Mouse (Mus musculus) brown adipose tissue, adult 24 weeks (tissue): ENCODE data around the gene Gckr. TPM values are rescaled to one million over a fixed set of nuclear protein-coding genes. Genes with fewer than 3 reads are reported as not detected.
"Not testable (repeated sequence)": the region's sequence is repeated elsewhere in the genome, so short reads cannot be mapped to it uniquely, and the experiment has no call there.

Experiments
- H3K27ac ChIP-seq: fragments of 200-500 bp; replicated peaks from 2 replicates; pipeline ENCODE4 v1.5.1; 2012; ENCODE audit warnings: low read depth, mild to moderate bottlenecking, low read length
- H3K4me1 ChIP-seq: fragments of 200-500 bp; 2 replicates; pipeline ENCODE4 v1.6.1; 2012; ENCODE audit warnings: low read length, mixed read lengths; ENCODE audit not compliant: control insufficient read depth, insufficient read depth, insufficient read length
- H3K4me3 ChIP-seq: fragments of 200-500 bp; 2 replicates; pipeline ENCODE4 v1.5.1; 2012; ENCODE audit warnings: low read depth, mild to moderate bottlenecking, low read length, moderate library complexity; ENCODE audit not compliant: insufficient read depth
- polyA plus RNA-seq: library from polyadenylated mRNA; stranded (reverse); fragments of >200 nt; gene quantifications from 2 replicates; pipeline ENCODE4 v1.2.4, GENCODE M21; 2012; ENCODE audit not compliant: missing spikeins, insufficient read depth, insufficient read length

Gckr gene
- polyA plus RNA-seq, 1 experiment, result 0.99 TPM

GRCm38 (mm10) chr5:31324085-31324484 is 26.8 kb downstream of the Gckr start:
- Histone ChIP-seq H3K4me3 (no peak overlapping the region), H3K4me1 (no peaks in the 10 kb centered on the region), H3K27ac (no peak overlapping the region)

DNA sequence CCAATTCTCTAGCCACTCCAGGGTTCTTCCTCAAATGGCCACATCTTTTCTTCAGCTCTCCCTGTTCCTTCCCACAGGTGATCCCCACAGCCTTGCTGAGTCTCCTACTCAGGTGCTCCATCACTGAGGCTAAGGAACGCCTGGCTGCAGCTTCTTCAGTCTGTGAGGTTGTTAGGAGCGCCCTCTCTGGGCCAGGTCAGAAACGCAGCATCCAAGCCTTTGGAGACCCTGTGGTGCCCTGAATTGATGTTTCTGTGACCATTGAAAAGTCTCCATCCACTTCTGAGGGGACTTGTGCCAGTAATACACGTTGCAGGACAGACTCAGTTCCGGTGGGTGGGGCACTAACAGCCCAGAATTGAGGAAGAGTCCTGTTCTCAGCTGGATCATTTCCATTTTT is 29.6 kb downstream of the Gckr start:
- Histone ChIP-seq H3K4me1 (no peaks in the 10 kb centered on the region), H3K27ac (no peak overlapping the region), H3K4me3 (no peak overlapping the region)

DNA sequence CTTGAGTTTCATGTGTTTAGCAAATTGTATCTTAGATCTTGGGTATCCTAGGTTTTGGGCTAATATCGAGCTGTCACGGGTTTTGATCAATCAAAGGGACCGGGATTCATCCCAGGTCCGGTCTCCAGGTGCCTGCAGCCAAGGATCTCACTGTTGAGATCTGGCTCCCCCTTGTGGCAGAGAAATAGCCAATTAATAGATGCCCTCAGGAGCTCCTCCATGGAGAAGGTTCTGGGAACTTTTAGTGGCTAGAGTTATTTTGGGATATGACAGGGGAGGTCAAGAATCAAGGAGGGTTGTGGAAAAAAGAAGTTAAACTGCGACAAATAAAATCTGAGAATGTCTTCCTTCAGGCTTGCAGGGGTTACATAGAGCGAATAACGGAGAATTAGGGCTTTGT is 31.0 kb downstream of the Gckr start:
- no peak overlapping the region for H3K27ac ChIP-seq
- no peak overlapping the region for H3K4me3 ChIP-seq
- H3K4me1 ChIP-seq, result no peaks in the 10 kb centered on the region

- not testable (repeated sequence) for H3K4me3 ChIP-seq, H3K4me1 ChIP-seq, H3K27ac ChIP-seq
Measured at GRCm38 (mm10) chr5:31357586-31357985, 60.3 kb downstream of the Gckr start.

DNA sequence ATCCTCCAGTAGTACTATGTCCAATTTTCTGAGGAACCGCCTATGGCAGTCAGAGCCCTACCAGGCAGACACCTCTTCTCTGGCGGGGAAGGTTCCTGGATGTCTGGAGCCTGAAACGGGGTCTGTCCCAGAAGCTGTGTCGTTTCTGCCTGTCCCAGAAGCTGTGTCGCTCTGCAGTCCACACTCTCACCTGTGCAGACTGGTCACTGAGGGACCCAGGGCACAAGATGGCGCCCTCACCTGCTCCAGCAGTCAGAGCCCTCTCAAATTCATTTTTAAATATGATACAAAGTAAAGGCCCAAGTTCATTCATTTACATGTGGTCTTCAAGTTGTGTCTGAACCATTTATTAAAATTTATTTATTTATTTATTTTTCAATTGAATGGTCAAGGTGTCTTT is 63.7 kb downstream of the Gckr start:
- H3K27ac ChIP-seq, result no peak overlapping the region
- no peaks in the 10 kb centered on the region for H3K4me1 ChIP-seq

More for the DNA sequence above, 63.7 kb downstream of the Gckr start:
- no peak overlapping the region for H3K4me3 ChIP-seq

Other genes starting within 250 kb of the Gckr start
- 156 and 168 TPM in 2 replicates for gene Atraid, start 249.1 kb upstream of the Gckr start, polyA plus RNA-seq
- 8.2 and 10.3 TPM in 2 replicates for gene Slc5a6, start 248.5 kb upstream of the Gckr start, polyA plus RNA-seq
- 6.8 and 19.9 TPM in 2 replicates for gene Cad, start 242.7 kb upstream of the Gckr start, polyA plus RNA-seq
- gene Dnajc5g, start 191.2 kb upstream of the Gckr start, polyA plus RNA-seq, result not detected in 2 replicates
- not detected in 2 replicates for gene Slc30a3, start 189.2 kb upstream of the Gckr start, polyA plus RNA-seq
- gene Trim54, start 180.7 kb upstream of the Gckr start, polyA plus RNA-seq, result 3.2 and 4.2 TPM in 2 replicates
- not detected in 2 replicates for gene Ucn, start 158.6 kb upstream of the Gckr start, polyA plus RNA-seq
- 71.5 and 104 TPM in 2 replicates for gene Mpv17, start 143.2 kb upstream of the Gckr start, polyA plus RNA-seq
- gene Gm29609, start 117.5 kb upstream of the Gckr start, polyA plus RNA-seq, result not detected in 2 replicates
- gene Gtf3c2, start 117.3 kb upstream of the Gckr start, polyA plus RNA-seq, result 18.3 and 18.4 TPM in 2 replicates
- gene Snx17, start 104.2 kb upstream of the Gckr start, polyA plus RNA-seq, result 56.4 and 64.8 TPM in 2 replicates
- 33.3 and 43.4 TPM in 2 replicates for gene Eif2b4, start 104.0 kb upstream of the Gckr start, polyA plus RNA-seq
- gene Zfp513, start 95.1 kb upstream of the Gckr start, polyA plus RNA-seq, result 10.0 and 12.1 TPM in 2 replicates
- gene Ppm1g, start 76.8 kb upstream of the Gckr start, polyA plus RNA-seq, result 39.8 and 46.0 TPM in 2 replicates
- 31.0 and 33.7 TPM in 2 replicates for gene Nrbp1, start 56.6 kb upstream of the Gckr start, polyA plus RNA-seq
- gene Gm9970, start 56.2 kb upstream of the Gckr start, polyA plus RNA-seq, result not detected in 2 replicates
- gene Krtcap3, start 45.8 kb upstream of the Gckr start, polyA plus RNA-seq, result 2.0 TPM in 1 of 2 replicates, not detected in the other
- 28.9 and 34.5 TPM in 2 replicates for gene Ift172, start 6.3 kb upstream of the Gckr start, polyA plus RNA-seq
- 3.6 and 3.7 TPM in 2 replicates for gene Fndc4, start 1.4 kb upstream of the Gckr start, polyA plus RNA-seq
- gene Zfp512, start 155.0 kb downstream of the Gckr start, polyA plus RNA-seq, result 5.0 and 6.7 TPM in 2 replicates
- gene 4930548H24Rik, start 188.3 kb downstream of the Gckr start, polyA plus RNA-seq, result not detected in 2 replicates
- 13.1 and 18.8 TPM in 2 replicates for gene Gpn1, start 197.3 kb downstream of the Gckr start, polyA plus RNA-seq
- gene Slc4a1ap, start 229.6 kb downstream of the Gckr start, polyA plus RNA-seq, result 15.2 and 18.4 TPM in 2 replicates
- 11.2 and 11.5 TPM in 2 replicates for gene Supt7l, start 230.4 kb downstream of the Gckr start, polyA plus RNA-seq